Mouse (Mus musculus) lung, postnatal 36 days (tissue): Measurements from ENCODE around the gene Slc37a3.
A peak's percentile ranks its signal among the peaks of the same experiment; 100 is the strongest.

Experiments
- DNase-seq: peaks from one replicate; pipeline ENCODE4 v3.0.0; 2022; ENCODE audit warnings: mixed read lengths

Gene Slc37a3

DNA sequence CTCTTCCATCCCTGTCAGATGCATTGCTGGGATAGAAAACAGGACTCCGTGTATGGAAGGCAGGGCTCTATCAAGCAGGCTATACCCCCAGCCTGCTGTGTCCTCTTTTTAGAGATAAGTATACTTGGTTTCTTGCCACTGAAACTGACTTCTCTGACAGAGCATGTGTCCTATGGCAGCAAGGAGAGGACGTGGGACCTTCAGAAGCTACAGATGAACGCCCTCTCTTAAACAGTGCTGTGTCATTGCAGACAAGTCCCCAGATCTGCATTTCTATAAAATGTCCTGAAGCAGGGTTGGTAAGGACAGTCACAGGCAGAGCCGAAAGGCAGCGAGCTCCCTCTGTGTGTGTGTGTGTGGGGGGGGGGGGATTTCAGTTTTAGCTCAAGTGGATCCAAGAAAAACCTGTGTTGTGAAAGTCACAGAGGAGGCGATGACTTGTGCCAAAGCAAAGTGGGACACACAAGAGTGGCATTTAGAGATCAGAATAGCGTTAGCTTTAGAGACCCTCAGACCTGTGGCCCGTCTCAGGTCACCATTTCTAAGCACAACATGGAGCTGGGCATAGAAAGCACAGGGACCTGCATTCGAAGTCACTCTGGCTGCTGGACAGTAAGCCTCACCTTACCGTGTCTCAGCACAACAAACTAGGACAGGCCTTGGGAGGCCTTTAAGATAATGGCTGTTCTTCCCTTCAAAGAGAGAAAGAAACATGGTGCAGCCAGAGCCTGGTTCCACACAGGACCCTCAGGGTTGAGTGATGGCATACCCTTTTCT lies 59.4 kb downstream of the Slc37a3 start:
- DNase-seq: no peak

- DNase-seq: peak; percentile 28
Observed at GRCm38 (mm10) chr6:39316089-39316488, 61.4 kb downstream of the Slc37a3 start.

- DNase-seq: no peak
Observed at GRCm38 (mm10) chr6:39314461-39314860, 63.0 kb downstream of the Slc37a3 start.

DNA sequence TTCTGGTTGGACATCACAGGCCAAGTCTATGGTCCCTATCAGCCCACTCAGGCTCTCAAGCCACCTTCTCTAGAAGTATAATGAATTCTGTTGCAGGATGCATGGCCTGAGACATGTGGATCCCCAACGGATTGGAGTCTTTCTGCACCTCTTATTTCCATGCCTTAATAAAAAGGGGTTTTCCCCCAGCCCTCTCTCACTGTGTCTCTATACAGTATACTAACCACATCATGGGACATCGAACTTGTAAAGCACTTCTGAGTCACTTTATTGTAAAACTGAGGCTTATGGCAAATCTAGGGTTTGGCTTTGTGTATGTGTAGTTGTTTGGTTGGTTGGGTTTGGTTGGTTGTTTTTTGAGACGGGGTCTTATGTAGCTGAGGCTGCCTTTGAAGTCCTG lies 65.7 kb downstream of the Slc37a3 start:
- DNase-seq: no peak

DNA sequence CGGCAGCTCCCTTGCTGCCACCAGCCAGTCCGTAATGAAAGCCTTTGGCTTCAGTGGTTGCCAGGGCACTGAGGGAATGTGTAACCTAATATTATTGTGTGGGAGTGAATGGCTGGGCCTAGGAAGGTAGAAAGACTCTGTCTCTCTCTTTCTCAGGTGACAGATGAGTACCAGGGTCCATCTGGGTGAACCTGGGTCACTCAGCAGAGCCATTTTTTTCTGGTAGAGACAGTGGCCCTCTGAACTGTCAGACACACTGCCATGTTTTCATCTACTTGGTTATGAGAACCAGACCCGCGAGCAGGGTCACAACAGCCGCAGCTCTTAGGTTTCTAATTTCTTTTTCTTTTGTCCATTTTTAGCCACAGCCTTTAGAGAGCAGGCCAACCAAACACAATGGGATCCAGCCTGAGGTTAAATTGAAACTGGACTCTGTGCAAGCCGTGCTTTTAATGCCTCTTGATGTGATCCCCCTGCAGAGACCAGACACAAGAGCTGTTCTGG lies 73.1 kb downstream of the Slc37a3 start:
- DNase-seq: no peak

DNA sequence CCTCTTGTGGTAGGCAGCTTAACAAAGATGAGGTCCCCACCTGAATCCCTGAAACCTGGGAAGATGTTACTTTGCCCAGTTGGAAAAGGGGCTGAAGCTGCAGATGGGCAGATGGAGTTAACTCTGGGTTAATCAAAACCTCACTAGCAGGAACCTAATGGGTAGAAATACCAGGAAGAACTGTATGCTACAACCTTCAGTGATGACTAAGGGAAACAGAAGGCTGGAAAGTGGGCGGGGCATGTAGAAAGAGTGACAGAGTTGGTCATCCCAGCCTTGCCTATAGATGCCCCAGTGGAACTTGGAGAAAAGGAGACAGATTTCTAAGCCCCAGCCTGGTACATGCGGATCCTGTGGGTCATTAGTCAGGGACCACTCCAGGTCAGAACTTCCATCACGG lies 76.0 kb downstream of the Slc37a3 start:
- peak; percentile 53 for DNase-seq

GRCm38 (mm10) chr6:39297079-39297478 lies 80.4 kb downstream of the Slc37a3 start:
- DNase-seq: no peak

- DNase-seq: no peak
Observed at GRCm38 (mm10) chr6:39296474-39296873, 81.0 kb downstream of the Slc37a3 start.

DNA sequence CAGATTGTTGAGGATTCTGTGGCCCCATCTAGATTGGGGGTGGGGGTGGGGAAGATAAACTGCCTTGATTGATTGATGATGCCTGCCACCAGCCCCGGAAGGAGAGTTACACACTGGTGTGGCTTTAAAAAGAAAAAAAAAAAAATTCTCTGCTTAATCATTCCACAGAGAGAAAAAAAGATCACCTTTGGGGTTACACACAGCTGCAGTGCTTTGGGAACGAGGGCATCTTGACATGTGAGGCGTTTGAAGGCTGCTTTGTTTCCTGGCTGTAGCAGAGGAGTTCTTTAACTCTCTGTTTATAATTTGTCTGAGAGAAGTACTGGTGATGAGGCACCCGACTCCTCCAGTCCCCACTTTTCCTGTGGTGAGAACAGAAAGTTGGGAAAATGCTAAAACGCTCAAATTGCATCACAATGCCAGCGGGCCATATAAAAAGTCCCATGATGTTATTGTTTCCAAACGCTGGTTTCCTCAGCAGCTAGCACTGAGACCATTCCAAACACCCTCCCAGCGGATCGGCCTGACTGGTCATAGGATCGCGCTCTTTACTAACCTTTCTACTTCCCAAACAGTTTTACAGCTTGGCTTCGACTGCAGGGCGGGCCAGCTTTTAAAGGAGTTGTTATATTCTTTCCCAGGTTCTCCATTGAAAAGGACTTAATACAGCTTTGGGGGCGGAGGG lies 81.6 kb downstream of the Slc37a3 start:
- no peak for DNase-seq

GRCm38 (mm10) chr6:39289721-39290120 lies 87.8 kb downstream of the Slc37a3 start:
- peak; percentile 56 for DNase-seq

- DNase-seq: no peak
Observed at GRCm38 (mm10) chr6:39287782-39288181, 89.7 kb downstream of the Slc37a3 start.

DNA sequence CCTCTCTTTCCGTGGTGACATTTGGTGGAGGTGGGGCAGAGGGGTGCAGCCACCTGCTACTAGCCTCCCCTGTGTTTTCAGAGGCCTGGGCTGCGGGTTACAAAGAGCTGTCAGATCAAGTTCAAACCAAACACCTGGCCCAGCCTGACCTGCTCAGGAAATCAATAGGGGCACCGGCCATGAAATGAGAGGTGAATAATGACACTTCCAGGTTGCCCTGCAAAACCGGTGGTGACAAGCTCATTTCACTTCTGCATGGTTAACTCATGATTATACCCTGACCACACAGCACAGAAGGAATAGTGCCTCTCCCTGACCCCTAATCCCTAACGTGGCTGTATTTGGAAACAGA lies 90.8 kb downstream of the Slc37a3 start:
- no peak for DNase-seq

- DNase-seq: peak; percentile 63
Observed at GRCm38 (mm10) chr6:39286053-39286731, 91.3 kb downstream of the Slc37a3 start.

GRCm38 (mm10) chr6:39284836-39285235 lies 92.6 kb downstream of the Slc37a3 start:
- DNase-seq: no peak
